ENCODE assay signal across 20 mouse cellular contexts in the genomic region with DNA sequence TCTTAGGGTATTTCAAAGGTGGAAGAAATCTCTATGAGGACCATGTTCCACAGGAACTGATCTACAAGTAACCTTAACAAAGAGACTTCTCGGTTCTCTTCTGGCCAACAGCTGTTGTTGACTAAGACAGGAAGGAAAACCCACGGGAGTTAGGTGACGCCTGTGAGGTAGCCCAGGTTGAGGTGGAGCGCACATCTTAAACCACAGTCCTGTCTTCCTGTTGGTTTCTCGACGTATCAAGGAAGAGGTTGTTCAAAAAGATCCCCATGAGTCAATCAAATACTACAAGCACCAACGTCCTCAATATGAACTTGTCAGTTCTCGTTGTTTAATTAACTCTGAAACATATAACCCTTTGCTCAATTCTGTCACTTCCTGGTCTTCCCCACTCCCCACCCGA.
DNase-seq lines count a peak whose midpoint lies in the region; ATAC-seq lines count a peak whose summit lies in the region.
"Had no signal": no experiment of that assay in that cellular context is flagged by ENCODE, and none has a peak within 500 bp of the region (broad histone marks: within the 10 kb centered on the region; RNA-seq: fewer than 3 reads in every experiment).

No protein-coding gene starts in this region.

- 89% methylated on average over 9 of the region's 9 CpGs for WGBS in hindbrain, embryonic 14.5 days

- no peak overlapping the region for H3K4me3 ChIP-seq in hindbrain, embryonic 14.5 days (replicated peaks; ENCODE audit: low read length)
- H3K4me3 ChIP-seq: embryonic facial prominence, embryonic 13.5 days; forebrain, embryonic 12.5 days; heart, embryonic 13.5 days; hindbrain, embryonic 13.5 days had no signal

- ATAC-seq in hindbrain, embryonic 14.5 days (ENCODE audit: low FRiP score), result no peak
- ATAC-seq: forebrain, embryonic 16.5 days; intestine, postnatal 0 days had no signal

- no peak overlapping the region for H3K27ac ChIP-seq in hindbrain, embryonic 14.5 days
- H3K27ac ChIP-seq: forebrain, embryonic 12.5 days; hindbrain, embryonic 13.5 days had no signal

- no peaks in the 10 kb centered on the region for H3K27me3 ChIP-seq in hindbrain, embryonic 14.5 days (ENCODE audit: control insufficient read depth, insufficient read depth, low read length)
- H3K27me3 ChIP-seq: embryonic facial prominence, embryonic 13.5 days; forebrain, embryonic 12.5 days; heart, embryonic 13.5 days; hindbrain, embryonic 13.5 days had no signal

- DNase-seq in heart, adult 11 months, result peak; percentile 64
- no peak for DNase-seq in heart, postnatal 4 days
- peak; percentile 52 for DNase-seq in CD4-positive, CD25-positive, alpha-beta regulatory T cell, adult 2 months (ENCODE audit: low read depth, low spot score)
- peak; percentile 65 for DNase-seq in T-cell, adult 2 months (ENCODE audit: low spot score)
- peak; percentile 67 for DNase-seq in naive thymus-derived CD4-positive, alpha-beta T cell, adult 2 months (ENCODE audit: low read depth)
- DNase-seq in adrenal gland, postnatal 4 days (ENCODE audit: low spot score in 2 of 2), result no peak
- DNase-seq in lung, postnatal 25 days (ENCODE audit: low spot score), result no peak
- DNase-seq in hindbrain, embryonic 14.5 days (ENCODE audit: low spot score), result no peak
- DNase-seq: adrenal gland, postnatal 14 days; cerebellum, adult 18-20 months; cerebellum, adult 9-11 months; cerebellum, postnatal 36 days; gastrocnemius, postnatal 14 days; heart, postnatal 36 days had no signal

- H3K9ac ChIP-seq in hindbrain, embryonic 14.5 days, result no peak overlapping the region
- H3K9ac ChIP-seq: embryonic facial prominence, embryonic 13.5 days; forebrain, embryonic 12.5 days; heart, embryonic 13.5 days; hindbrain, embryonic 13.5 days had no signal

- no peak overlapping the region for H3K4me2 ChIP-seq in hindbrain, embryonic 14.5 days (replicated peaks)
- H3K4me2 ChIP-seq: embryonic facial prominence, embryonic 13.5 days; forebrain, embryonic 12.5 days; heart, embryonic 13.5 days; hindbrain, embryonic 13.5 days had no signal

- no peaks in the 10 kb centered on the region for H3K36me3 ChIP-seq in hindbrain, embryonic 14.5 days (replicated peaks; ENCODE audit: control insufficient read depth, insufficient read depth)
- H3K36me3 ChIP-seq: embryonic facial prominence, embryonic 13.5 days; forebrain, embryonic 12.5 days; heart, embryonic 13.5 days; hindbrain, embryonic 13.5 days had no signal

- H3K4me1 ChIP-seq in hindbrain, embryonic 14.5 days (replicated peaks; ENCODE audit: control insufficient read depth, insufficient read depth, low read length), result no peaks in the 10 kb centered on the region
- H3K4me1 ChIP-seq: embryonic facial prominence, embryonic 13.5 days; forebrain, embryonic 12.5 days; hindbrain, embryonic 13.5 days had no signal

- no peaks in the 10 kb centered on the region for H3K9me3 ChIP-seq in hindbrain, embryonic 14.5 days (ENCODE audit: control insufficient read depth, low read length)
- H3K9me3 ChIP-seq: forebrain, embryonic 12.5 days; heart, embryonic 13.5 days; hindbrain, embryonic 13.5 days had no signal

Comparison
In these comparisons a context has a peak if more than half of its experiments do, and no peak if none do; other contexts are left out.
1. DNase-seq: peak in heart, adult 11 months (single experiment), CD4-positive, CD25-positive, alpha-beta regulatory T cell, adult 2 months (single experiment), T-cell, adult 2 months (single experiment) and naive thymus-derived CD4-positive, alpha-beta T cell, adult 2 months (single experiment); none in heart, postnatal 4 days (single experiment), adrenal gland, postnatal 4 days (0 of 2), lung, postnatal 25 days (single experiment) and hindbrain, embryonic 14.5 days (single experiment).